ENCODE assay signal across 8 mouse cellular contexts in the genomic region with DNA sequence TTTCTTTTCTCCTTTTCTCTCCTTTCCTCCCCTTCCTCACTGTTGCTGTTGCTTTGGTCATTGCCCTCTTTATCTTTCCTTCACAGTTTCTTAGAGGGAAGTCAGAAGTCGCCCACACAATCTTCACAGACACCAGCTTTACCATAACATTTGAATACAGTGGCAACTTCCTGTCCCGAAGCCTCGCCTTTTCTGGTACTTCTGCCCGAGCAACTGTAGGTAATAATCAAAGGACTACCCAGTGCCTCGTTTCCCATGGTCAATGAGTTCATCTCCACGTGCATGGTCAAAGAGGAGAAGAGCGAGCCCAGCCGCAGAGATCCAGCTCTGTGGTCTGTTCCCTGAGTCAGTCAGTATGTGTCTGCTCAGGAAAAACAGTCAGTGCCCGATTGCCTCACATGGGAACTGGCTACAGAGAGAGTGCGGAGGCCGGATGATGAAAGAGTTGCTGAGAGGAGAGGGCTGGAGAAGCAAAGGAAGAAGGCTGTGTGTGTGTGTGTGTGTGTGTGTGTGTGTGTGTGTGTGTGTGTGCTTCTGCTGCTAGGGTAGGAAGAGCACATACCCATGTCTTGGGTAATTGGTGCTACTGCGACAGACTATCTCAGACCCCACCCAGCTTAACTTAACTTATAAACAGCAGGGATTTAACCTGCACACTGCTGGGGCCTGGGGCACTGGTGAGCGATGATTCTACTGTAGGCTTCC.
DNase-seq lines count a peak whose midpoint lies in the region; ATAC-seq and TF ChIP-seq lines count a peak whose summit lies in the region.

No protein-coding gene starts in this region.

- TF ChIP-seq POLR2A in cerebellum, adult 2 months (IDR thresholded peaks at IDR 0.05; ENCODE audit: borderline replicate concordance, insufficient read depth, low read length): no peak

- no peak overlapping the region for H3K4me2 ChIP-seq in hindbrain, embryonic 16.5 days (ENCODE audit: low read length)
- no peak overlapping the region for H3K4me2 ChIP-seq in hindbrain, postnatal 0 days (ENCODE audit: low read depth, low read length)
- H3K4me2 ChIP-seq in liver, embryonic 12.5 days: peak overlapping the region; percentile 46

- H3K4me3 ChIP-seq in hindbrain, embryonic 16.5 days (ENCODE audit: low read length): no peak overlapping the region
- no peak overlapping the region for H3K4me3 ChIP-seq in hindbrain, postnatal 0 days (ENCODE audit: low read length)
- H3K4me3 ChIP-seq in liver, embryonic 12.5 days: no peak overlapping the region
- H3K4me3 ChIP-seq in cerebellum, adult 2 months (replicated peaks; ENCODE audit: insufficient read depth, low read depth, low read length): no peak overlapping the region
- no peak overlapping the region for H3K4me3 ChIP-seq in left cerebral cortex, adult 2 months

- no peak for TF ChIP-seq CTCF in hindbrain, postnatal 0 days (IDR thresholded peaks at IDR 0.05; ENCODE audit: low read depth)
- TF ChIP-seq CTCF in cerebellum, adult 2 months (IDR thresholded peaks at IDR 0.05; ENCODE audit: borderline replicate concordance, insufficient read depth, low read depth, low read length): no peak
- no peak for TF ChIP-seq CTCF in left cerebral cortex, adult 2 months (IDR thresholded peaks at IDR 0.05)

- DNase-seq in hindbrain, postnatal 0 days (ENCODE audit: low spot score): no peak
- peak; percentile 40 for DNase-seq in skeletal muscle tissue, adult 2 months (ENCODE audit: low read depth, low spot score)
- DNase-seq in cerebellum, adult 2 months: no peak
- DNase-seq in right cerebral cortex, postnatal 36 days (ENCODE audit: low spot score in 2 of 2): no peak
- no peak for DNase-seq in left cerebral cortex, adult 2 months (ENCODE audit: extremely low spot score in 1 of 2, low spot score in 2 of 2)

- no peaks in the 10 kb centered on the region for H3K36me3 ChIP-seq in hindbrain, embryonic 16.5 days (ENCODE audit: control insufficient read depth, insufficient read depth, low read length)
- no peaks in the 10 kb centered on the region for H3K36me3 ChIP-seq in hindbrain, postnatal 0 days (ENCODE audit: insufficient read depth, low read length)
- H3K36me3 ChIP-seq in liver, embryonic 12.5 days: no peaks in the 10 kb centered on the region

- no peaks in the 10 kb centered on the region for H3K27me3 ChIP-seq in hindbrain, embryonic 16.5 days (replicated peaks; ENCODE audit: control insufficient read depth, insufficient read depth, low read length)
- H3K27me3 ChIP-seq in hindbrain, postnatal 0 days (ENCODE audit: insufficient read depth, low read length): no peaks in the 10 kb centered on the region
- H3K27me3 ChIP-seq in liver, embryonic 12.5 days (replicated peaks): no peaks in the 10 kb centered on the region
- H3K27me3 ChIP-seq in cerebellum, adult 2 months (ENCODE audit: control insufficient read depth, insufficient read depth, low read length): no peaks in the 10 kb centered on the region; the same call in 1 of the 2 replicates

- H3K27ac ChIP-seq in hindbrain, embryonic 16.5 days (ENCODE audit: low read depth, low read length): no peak overlapping the region
- H3K27ac ChIP-seq in hindbrain, postnatal 0 days: no peak overlapping the region
- peak overlapping the region; percentile 85 for H3K27ac ChIP-seq in liver, embryonic 12.5 days
- H3K27ac ChIP-seq in cerebellum, adult 2 months (ENCODE audit: insufficient read depth, low read length): no peak overlapping the region
- no peak overlapping the region for H3K27ac ChIP-seq in left cerebral cortex, adult 2 months

- no peak overlapping the region for H3K9ac ChIP-seq in hindbrain, embryonic 16.5 days (ENCODE audit: low read depth, low read length)
- H3K9ac ChIP-seq in hindbrain, postnatal 0 days (replicated peaks; ENCODE audit: low read length): no peak overlapping the region
- H3K9ac ChIP-seq in liver, embryonic 12.5 days: peak overlapping the region; percentile 45; the same call in 1 of the 2 replicates

- intact Hi-C loops in left cerebral cortex, adult 2 months (cut with DNase I): loop anchor here (10.0 kb wide), 1 partner anchor 667 kb away; no protein-coding TSS in a partner anchor

- H3K9me3 ChIP-seq in hindbrain, embryonic 16.5 days (ENCODE audit: control insufficient read depth, low read length): no peaks in the 10 kb centered on the region
- H3K9me3 ChIP-seq in hindbrain, postnatal 0 days (ENCODE audit: low read length): no peaks in the 10 kb centered on the region
- H3K9me3 ChIP-seq in liver, embryonic 12.5 days (replicated peaks): no peaks in the 10 kb centered on the region

- peak; percentile 27; the same call in 1 of the 2 replicates for ATAC-seq in hindbrain, embryonic 16.5 days
- no peak for ATAC-seq in hindbrain, postnatal 0 days
- ATAC-seq in common myeloid progenitor, adult 5-6 weeks (replicated peaks; ENCODE audit: low read depth, poor library complexity, severe bottlenecking): peak; percentile 84
- ATAC-seq in liver, embryonic 12.5 days: peak; percentile 45

- H3K4me1 ChIP-seq in hindbrain, embryonic 16.5 days (ENCODE audit: control insufficient read depth, insufficient read depth, low read depth, low read length): no peaks in the 10 kb centered on the region
- H3K4me1 ChIP-seq in hindbrain, postnatal 0 days (ENCODE audit: insufficient read depth, low read length): no peaks in the 10 kb centered on the region
- peaks cover 70% of the 10 kb centered on the region for H3K4me1 ChIP-seq in liver, embryonic 12.5 days
- H3K4me1 ChIP-seq in cerebellum, adult 2 months (ENCODE audit: control insufficient read depth, insufficient read depth, low read length): no peaks in the 10 kb centered on the region; the same call in 1 of the 2 replicates

- 81% methylated on average over 13 of the region's 13 CpGs for WGBS in hindbrain, embryonic 16.5 days
- 79% methylated on average over 13 of the region's 13 CpGs for WGBS in hindbrain, postnatal 0 days
- WGBS in liver, embryonic 12.5 days (ENCODE audit: insufficient replicate concordance): 9% methylated on average over 13 of the region's 13 CpGs
- WGBS in cerebellum, adult 2 months: 84% methylated on average over 13 of the region's 13 CpGs
